Mouse (Mus musculus): ENCODE results near the gene Kctd13. TPM values are rescaled to one million over a fixed set of nuclear protein-coding genes. Genes with fewer than 3 reads are reported as not detected.

Gene Kctd13
- total and polyA plus RNA-seq, 3 experiments = 19.0 to 40.4 (median 37.5) TPM

- no peak for TF ChIP-seq RAD21 (IDR thresholded peaks at IDR 0.05; ENCODE audit: low read depth, low read length)
- TF ChIP-seq E2F4 (IDR thresholded peaks at IDR 0.05; ENCODE audit: insufficient replicate concordance, low read depth, low read length) = no peak
- TF ChIP-seq PAX5 (IDR thresholded peaks at IDR 0.05; ENCODE audit: low read length) = no peak
- TF ChIP-seq RCOR1 (conservative IDR thresholded peaks at IDR 0.05; ENCODE audit: low read depth, low read length) = no peak
- TF ChIP-seq USF2 (conservative IDR thresholded peaks at IDR 0.05; ENCODE audit: low read depth, low read length) = no peak
- no peak for TF ChIP-seq MAFK (IDR thresholded peaks at IDR 0.05; ENCODE audit: insufficient replicate concordance, low read length)
- no peak for TF ChIP-seq HCFC1 (IDR thresholded peaks at IDR 0.05; ENCODE audit: low read depth, low read length)
- TF ChIP-seq ETS1 (conservative IDR thresholded peaks at IDR 0.05; ENCODE audit: low read depth, low read length) = no peak
- no peak for TF ChIP-seq MAZ (IDR thresholded peaks at IDR 0.05; ENCODE audit: low read depth, low read length)
- no peak for TF ChIP-seq SMC3 (IDR thresholded peaks at IDR 0.05; ENCODE audit: low read depth, low read length)
- TF ChIP-seq CHD2 (IDR thresholded peaks at IDR 0.05; ENCODE audit: low read length) = no peak
- TF ChIP-seq MEF2A (IDR thresholded peaks at IDR 0.05; ENCODE audit: borderline replicate concordance, low read depth, low read length) = no peak
- no peak for TF ChIP-seq JUN (IDR thresholded peaks at IDR 0.05; ENCODE audit: insufficient read depth, low read depth, low read length)
- Histone ChIP-seq H3K27me3 (replicated peaks) (no peaks in the 10 kb centered on the region), H3K4me1 (ENCODE audit: control insufficient read depth in 1 of 2, insufficient read depth in 2 of 2) (peaks cover 11 to 21% of the 10 kb centered on the region in 2 experiments), H3K4me3 (replicated peaks in 1 of 3; ENCODE audit: low read depth in 2 of 3, low read length in 2 of 3, poor library complexity in 1 of 3) (peak overlapping the region in 2 of 3 experiments; percentile 9 to 84), H3K4me2 (ENCODE audit: insufficient read depth, low read depth, poor library complexity, severe bottlenecking) (peak overlapping the region; percentile 89), H3K9ac (ENCODE audit: insufficient read depth, low read depth) (peak overlapping the region; percentile 74), H3K9me3 (replicated peaks; ENCODE audit: low read length) (no peaks in the 10 kb centered on the region), H3K36me3 (replicated peaks in 1 of 2; ENCODE audit: control insufficient read depth in 1 of 2, insufficient read depth in 1 of 2, low read length in 1 of 2) (peaks cover 0 to 28% of the 10 kb centered on the region in 2 experiments), H3K79me2 (replicated peaks; ENCODE audit: control insufficient read depth, extremely low read depth, insufficient read depth, poor library complexity, severe bottlenecking) (no peaks in the 10 kb centered on the region), H3K27ac (ENCODE audit: insufficient read depth, low read depth) (peak overlapping the region; percentile 7; the same call in 1 of the 2 replicates)
- in situ Hi-C loops (cut with MboI; ENCODE audit: low pct_ligation_motif_present, low pct_unique_long_range_greater_than_20kb, low sequenced_read_pairs) = loop anchor here (10.0 kb wide), 1 partner anchor 192 kb away; the partner anchor contains the start of gene Coro1a
- dilution Hi-C loops (cut with MboI; ENCODE audit: extremely low pct_ligation_motif_present, extremely low pct_unique_long_range_greater_than_20kb, low sequenced_read_pairs) = no loop called here
- DNase-seq (ENCODE audit: extremely low read depth) = no peak
Measured at GRCm38 (mm10) chr7:126896912-126897311, 31.8 kb upstream of the Kctd13 start.

GRCm38 (mm10) chr7:126897390-126898101, 31.1 kb upstream of the Kctd13 start:
- peak; percentile 71 for DNase-seq (ENCODE audit: extremely low read depth)
- peaks cover 11 to 21% of the 10 kb centered on the region in 2 experiments for H3K4me1 ChIP-seq (ENCODE audit: control insufficient read depth in 1 of 2, insufficient read depth in 2 of 2)
- TF ChIP-seq TCF12 (IDR thresholded peaks at IDR 0.05; ENCODE audit: low read depth, low read length) (no peak; the same call in 1 of the 2 replicates), MYC (IDR thresholded peaks at IDR 0.05; ENCODE audit: low read depth, low read length) (peak; percentile 45), POLR2A (IDR thresholded peaks at IDR 0.05; ENCODE audit: low read depth, low read length) (no peak), ELF1 (IDR thresholded peaks at IDR 0.05; ENCODE audit: low read depth, low read length) (peak; percentile 69), ZNF384 (IDR thresholded peaks at IDR 0.05; ENCODE audit: low read depth, low read length) (peak; percentile 78), UBTF (IDR thresholded peaks at IDR 0.05; ENCODE audit: low read depth, low read length) (0 out of 2 replicates have a peak, but pooled peaks have one; percentile 23), HCFC1 (IDR thresholded peaks at IDR 0.05; ENCODE audit: low read depth, low read length) (no peak), MAZ (IDR thresholded peaks at IDR 0.05; ENCODE audit: low read depth, low read length) (no peak), JUND (conservative IDR thresholded peaks at IDR 0.05; ENCODE audit: low read depth, low read length) (no peak), MAFK (IDR thresholded peaks at IDR 0.05; ENCODE audit: insufficient replicate concordance, low read length) (no peak), MXI1 (IDR thresholded peaks at IDR 0.05; ENCODE audit: low read depth, low read length) (0 out of 2 replicates have a peak, but pooled peaks have one; percentile 57), E2F4 (IDR thresholded peaks at IDR 0.05; ENCODE audit: insufficient replicate concordance, low read depth, low read length) (no peak), MEF2A (IDR thresholded peaks at IDR 0.05; ENCODE audit: borderline replicate concordance, low read depth, low read length) (no peak), RCOR1 (conservative IDR thresholded peaks at IDR 0.05; ENCODE audit: low read depth, low read length) (no peak), NELFE (IDR thresholded peaks at IDR 0.05; ENCODE audit: low read depth, low read length) (no peak; the same call in 1 of the 2 replicates), BHLHE40 (IDR thresholded peaks at IDR 0.05; ENCODE audit: low read depth, low read length) (no peak), TBP (conservative IDR thresholded peaks at IDR 0.05; ENCODE audit: low read depth, low read length) (0 out of 2 replicates have a peak, but pooled peaks have one; percentile 46), GABPA (IDR thresholded peaks at IDR 0.05; ENCODE audit: insufficient replicate concordance, low read depth, low read length) (no peak), RAD21 (IDR thresholded peaks at IDR 0.05; ENCODE audit: low read depth, low read length) (no peak), EP300 (IDR thresholded peaks at IDR 0.05; ENCODE audit: low read length) (peak; percentile 80), ETS1 (conservative IDR thresholded peaks at IDR 0.05; ENCODE audit: low read depth, low read length) (peak; percentile 55), CHD1 (IDR thresholded peaks at IDR 0.05; ENCODE audit: low read depth, low read length) (no peak), POLR2AphosphoS2 (IDR thresholded peaks at IDR 0.05; ENCODE audit: low read depth, low read length) (no peak), SIN3A (IDR thresholded peaks at IDR 0.05; ENCODE audit: low read length) (peak; percentile 64; the same call in 1 of the 2 replicates)

More at GRCm38 (mm10) chr7:126897390-126898101, 31.1 kb upstream of the Kctd13 start:
- peak overlapping the region; percentile 84 to 87 (median 87) for H3K4me3 ChIP-seq (replicated peaks in 1 of 3; ENCODE audit: low read depth in 2 of 3, low read length in 2 of 3, poor library complexity in 1 of 3)
- in situ Hi-C loops (cut with MboI; ENCODE audit: low pct_ligation_motif_present, low pct_unique_long_range_greater_than_20kb, low sequenced_read_pairs) (loop anchor here (10.0 kb wide), 1 partner anchor 193 kb away; the partner anchor contains the start of gene Coro1a), dilution Hi-C loops (cut with MboI; ENCODE audit: extremely low pct_ligation_motif_present, extremely low pct_unique_long_range_greater_than_20kb, low sequenced_read_pairs) (no loop called here)
- peak overlapping the region; percentile 54 for H3K27ac ChIP-seq (ENCODE audit: insufficient read depth, low read depth)
- no peaks in the 10 kb centered on the region for H3K27me3 ChIP-seq (replicated peaks)
- peaks cover 0 to 27% of the 10 kb centered on the region in 2 experiments for H3K36me3 ChIP-seq (replicated peaks in 1 of 2; ENCODE audit: control insufficient read depth in 1 of 2, insufficient read depth in 1 of 2, low read length in 1 of 2)
- peak overlapping the region; percentile 74 for H3K9ac ChIP-seq (ENCODE audit: insufficient read depth, low read depth)
- H3K79me2 ChIP-seq (replicated peaks; ENCODE audit: control insufficient read depth, extremely low read depth, insufficient read depth, poor library complexity, severe bottlenecking) = no peaks in the 10 kb centered on the region
- H3K4me2 ChIP-seq (ENCODE audit: insufficient read depth, low read depth, poor library complexity, severe bottlenecking) = peak overlapping the region; percentile 89
- H3K9me3 ChIP-seq (replicated peaks; ENCODE audit: low read length) = no peaks in the 10 kb centered on the region

All from CH12.LX (cell line).